Mouse (Mus musculus): Measurements from ENCODE around the gene Abcc10. TPM values are rescaled to one million over a fixed set of nuclear protein-coding genes. Genes with fewer than 3 reads are reported as not detected.
A peak's percentile ranks its signal among the peaks of the same experiment; 100 is the strongest.

Gene Abcc10
- polyA plus RNA-seq, 3 experiments from 2014 or later, result 1.8 to 3.9 (median 2.8) TPM

- no peak for ATAC-seq
These were observed 73.0 kb downstream of the Abcc10 start for GRCm38 (mm10) chr17:46255147-46255546.

- ATAC-seq, result peak; percentile 15
These were observed 74.0 kb downstream of the Abcc10 start for GRCm38 (mm10) chr17:46254106-46254505.

DNA sequence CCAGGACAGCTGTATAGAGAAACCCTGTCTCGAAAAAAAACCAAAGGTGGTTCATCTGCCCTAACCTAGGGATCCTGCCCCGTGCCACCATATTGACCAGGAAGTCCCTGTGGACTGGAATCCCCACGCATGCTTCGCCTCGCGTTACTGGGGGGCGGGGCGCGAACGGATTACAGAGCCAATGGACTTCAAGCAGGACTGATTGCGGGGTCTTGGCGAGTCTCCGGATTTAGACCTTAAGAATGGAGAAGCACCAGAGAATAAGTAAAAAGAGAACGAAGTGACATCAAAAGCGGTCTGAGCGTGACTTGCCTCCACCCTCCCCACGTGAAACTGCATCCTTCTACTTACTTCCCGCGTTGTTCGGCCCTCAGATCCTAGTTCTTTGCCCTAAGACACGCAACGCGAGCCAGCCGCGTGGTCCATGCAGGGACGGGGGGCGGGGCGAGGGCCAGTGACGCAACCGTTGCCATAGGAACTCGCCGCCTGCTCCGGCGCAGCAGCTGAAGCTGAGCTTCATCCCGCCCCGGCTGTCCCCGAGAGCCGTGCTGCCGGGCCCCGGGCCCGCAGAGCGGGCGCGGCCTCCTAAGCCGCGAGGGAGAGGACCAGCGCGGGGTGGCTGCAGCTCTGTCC, 74.6 kb downstream of the Abcc10 start, which contains the start of gene Lrrc73:
Gene Lrrc73 (plus strand): TSS at position 80 of the 633 bp plus-strand sequence.
- ATAC-seq, result peak; percentile 89

Other genes with a start within 250 kb of the Abcc10 start
- gene Mrps18a, start 217.4 kb downstream of the Abcc10 start, polyA plus RNA-seq (2017; shearing (Covaris generic)), result 100 to 1,000 TPM in 2 of 3 experiments, 10 to 100 TPM in 1; 97.0 to 127 (median 110) TPM
- 1 to 10 TPM in 2 of 3 experiments, under 1 TPM in 1; 0.94 to 2.3 (median 1.3) TPM for gene Rsph9, start 184.1 kb downstream of the Abcc10 start, polyA plus RNA-seq (2017; shearing (Covaris generic))
- 10 to 100 TPM; 47.3 to 55.4 (median 53.1) TPM for gene Mad2l1bp, start 174.8 kb downstream of the Abcc10 start, polyA plus RNA-seq (2017; shearing (Covaris generic))
- 10 to 100 TPM; 47.8 to 71.3 (median 51.3) TPM for gene Gtpbp2, start 167.3 kb downstream of the Abcc10 start, polyA plus RNA-seq (2017; shearing (Covaris generic))
- 10 to 100 TPM in 1 of 3 experiments, 1 to 10 TPM in 2; 6.4 to 20.1 (median 8.2) TPM for gene Polh, start 125.7 kb downstream of the Abcc10 start, polyA plus RNA-seq (2017; shearing (Covaris generic))
- gene Xpo5, start 125.6 kb downstream of the Abcc10 start, polyA plus RNA-seq (2017; shearing (Covaris generic)), result 10 to 100 TPM; 24.9 to 35.4 (median 28.8) TPM
- 100 to 1,000 TPM in 2 of 3 experiments, 10 to 100 TPM in 1; 76.3 to 119 (median 100) TPM for gene Polr1c, start 80.3 kb downstream of the Abcc10 start, polyA plus RNA-seq (2017; shearing (Covaris generic))
- gene Yipf3, start 80.3 kb downstream of the Abcc10 start, polyA plus RNA-seq (2017; shearing (Covaris generic)), result 10 to 100 TPM; 44.2 to 58.7 (median 47.1) TPM
- gene Lrrc73, start 74.8 kb downstream of the Abcc10 start, polyA plus RNA-seq (2017; shearing (Covaris generic)), result under 1 TPM in 1 of 3 experiments, not detected in 2; 0.28 TPM
- gene Tjap1, start 45.3 kb downstream of the Abcc10 start, polyA plus RNA-seq (2017; shearing (Covaris generic)), result 10 to 100 TPM; 16.2 to 20.0 (median 19.1) TPM
- not detected for gene Dlk2, start 30.9 kb downstream of the Abcc10 start, polyA plus RNA-seq (2017; shearing (Covaris generic))
- gene Zfp318, start 55.4 kb upstream of the Abcc10 start, polyA plus RNA-seq (2017; shearing (Covaris generic)), result 1 to 10 TPM; 2.5 to 5.7 (median 3.9) TPM
- not detected for gene Crip3, start 100.6 kb upstream of the Abcc10 start, polyA plus RNA-seq (2017; shearing (Covaris generic))
- gene Slc22a7, start 110.1 kb upstream of the Abcc10 start, polyA plus RNA-seq (2017; shearing (Covaris generic)), result not detected
- 1 to 10 TPM in 1 of 3 experiments, under 1 TPM in 2; 0.57 to 1.2 (median 0.58) TPM for gene Ttbk1, start 159.3 kb upstream of the Abcc10 start, polyA plus RNA-seq (2017; shearing (Covaris generic))
- 10 to 100 TPM in 1 of 3 experiments, 1 to 10 TPM in 2; 4.6 to 17.6 (median 6.8) TPM for gene Dnph1, start 168.4 kb upstream of the Abcc10 start, polyA plus RNA-seq (2017; shearing (Covaris generic))
- 1 to 10 TPM in 2 of 3 experiments, under 1 TPM in 1; 0.78 to 7.5 (median 3.1) TPM for gene Cul9, start 218.0 kb upstream of the Abcc10 start, polyA plus RNA-seq (2017; shearing (Covaris generic))
- gene Srf, start 227.8 kb upstream of the Abcc10 start, polyA plus RNA-seq (2017; shearing (Covaris generic)), result 10 to 100 TPM in 1 of 3 experiments, 1 to 10 TPM in 2; 4.8 to 15.7 (median 7.7) TPM